Mouse (Mus musculus) inflammation-experienced regulatory T-cells, adult 6 months (primary cell): ENCODE data around the gene Gins3. TPM values are rescaled to one million over a fixed set of nuclear protein-coding genes. Genes with fewer than 3 reads are reported as not detected.
A peak's percentile ranks its signal among the peaks of the same experiment; 100 is the strongest.
"Not testable (repeated sequence)": the region's sequence is repeated elsewhere in the genome, so short reads cannot be mapped to it uniquely, and the experiment has no call there.

ENCODE experiments used
- ATAC-seq: one replicate; pipeline ENCODE4 v1.8.0; 2017
- polyA plus RNA-seq, 3 experiments: library from polyadenylated mRNA; unstranded; fragments of 100-300 nt; shearing (Covaris generic); gene quantifications; one replicate each; pipeline ENCODE4 v1.2.1; 2017

Gene Gins3
- polyA plus RNA-seq, 3 experiments from 2014 or later: 8.3 to 13.8 (median 9.1) TPM

DNA sequence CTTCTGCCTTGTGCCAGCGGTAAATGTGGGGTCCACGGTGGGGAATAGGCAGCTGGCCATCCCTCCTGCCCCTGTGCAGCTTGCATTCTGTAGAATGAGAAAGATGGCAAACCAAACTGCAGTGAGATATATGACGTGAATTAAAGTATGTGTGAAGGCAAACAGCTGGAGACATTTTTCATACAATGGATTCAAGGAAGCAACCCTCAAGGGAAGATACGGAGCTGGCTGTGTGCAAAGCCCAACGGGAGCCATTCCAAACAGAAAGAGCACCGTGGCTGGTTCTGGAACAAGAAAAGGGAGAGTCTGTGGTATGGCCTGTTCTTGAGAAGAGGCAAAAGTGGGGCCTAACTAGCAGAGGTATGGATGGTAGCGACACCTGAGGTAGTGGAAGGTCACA is 22.6 kb downstream of the Gins3 start:
- no peak for ATAC-seq

DNA sequence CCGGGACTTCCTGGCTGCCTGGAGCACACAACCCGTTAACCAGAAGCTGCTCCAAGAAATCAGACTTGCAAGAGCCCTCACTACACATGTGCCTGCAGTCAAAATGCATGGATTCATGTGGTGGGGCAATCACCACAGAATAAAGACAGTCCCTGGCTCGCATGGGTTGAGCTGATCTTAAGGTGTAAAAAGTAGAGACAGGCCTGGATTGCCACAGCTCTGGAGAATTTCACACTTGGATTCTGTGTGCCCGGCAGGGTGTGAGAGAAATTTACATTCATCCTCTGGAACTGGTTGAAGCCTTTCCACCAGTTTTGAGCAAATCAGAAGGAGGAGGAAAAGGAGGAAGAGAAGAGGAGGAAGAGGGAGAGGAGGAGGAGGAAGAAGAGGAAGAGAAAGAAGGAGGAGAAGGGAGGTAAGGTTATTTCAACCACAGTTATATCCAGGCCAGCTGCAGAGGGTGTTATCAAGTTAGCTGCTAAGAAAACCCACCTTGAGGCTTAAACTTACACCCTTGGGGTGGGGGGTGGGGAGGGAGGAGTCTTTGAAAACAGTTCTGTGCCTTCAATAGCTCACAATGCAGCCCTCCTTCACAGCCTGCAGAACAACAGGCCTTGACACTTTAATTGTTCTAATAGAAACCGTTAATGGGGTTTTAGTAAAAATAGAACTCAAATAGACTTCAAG is 23.2 kb downstream of the Gins3 start:
- ATAC-seq: no peak

DNA sequence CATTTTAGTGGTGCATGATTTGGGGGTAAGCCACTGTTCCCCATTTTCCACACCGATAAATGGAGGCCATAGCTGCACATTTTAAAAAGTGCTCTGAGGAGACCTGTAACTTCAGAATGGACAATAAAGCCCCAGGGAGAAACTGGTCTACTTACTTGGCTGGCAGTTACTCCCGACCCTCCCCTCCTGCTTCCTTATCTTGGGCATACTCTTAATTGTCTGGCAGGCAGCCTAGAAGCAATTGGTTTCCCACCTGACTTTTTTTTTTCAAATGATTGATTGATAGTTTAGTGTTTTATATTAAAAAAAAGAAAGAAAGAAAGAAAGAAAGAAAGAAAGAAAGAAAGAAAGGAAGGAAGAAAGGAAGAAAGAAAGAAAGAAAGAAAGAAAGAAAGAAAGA is 24.3 kb downstream of the Gins3 start:
- ATAC-seq: no peak

- no peak for ATAC-seq
Observed at GRCm38 (mm10) chr8:95660334-95660882, 27.2 kb downstream of the Gins3 start.

DNA sequence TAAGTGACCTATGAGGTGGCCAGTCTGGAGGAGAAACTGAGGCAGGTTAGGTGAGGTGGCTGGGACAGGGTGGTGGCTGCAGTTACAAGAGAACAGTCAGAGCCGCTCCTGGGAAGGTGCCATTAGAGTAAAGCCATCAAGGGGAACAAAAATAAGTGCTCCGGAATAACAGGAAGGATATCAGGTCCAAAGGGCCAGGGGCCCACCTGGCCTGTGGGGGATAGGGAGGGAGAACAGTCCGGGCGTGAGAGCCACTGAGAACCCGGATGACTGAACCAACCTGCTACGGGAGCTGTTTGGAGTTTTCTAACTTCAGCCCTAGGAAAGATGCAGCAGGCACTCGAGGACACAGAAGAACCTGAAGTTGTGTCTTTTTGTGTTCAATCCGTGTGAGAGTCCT is 27.8 kb downstream of the Gins3 start:
- ATAC-seq: no peak

GRCm38 (mm10) chr8:95661575-95661974 is 28.3 kb downstream of the Gins3 start:
- no peak for ATAC-seq

DNA sequence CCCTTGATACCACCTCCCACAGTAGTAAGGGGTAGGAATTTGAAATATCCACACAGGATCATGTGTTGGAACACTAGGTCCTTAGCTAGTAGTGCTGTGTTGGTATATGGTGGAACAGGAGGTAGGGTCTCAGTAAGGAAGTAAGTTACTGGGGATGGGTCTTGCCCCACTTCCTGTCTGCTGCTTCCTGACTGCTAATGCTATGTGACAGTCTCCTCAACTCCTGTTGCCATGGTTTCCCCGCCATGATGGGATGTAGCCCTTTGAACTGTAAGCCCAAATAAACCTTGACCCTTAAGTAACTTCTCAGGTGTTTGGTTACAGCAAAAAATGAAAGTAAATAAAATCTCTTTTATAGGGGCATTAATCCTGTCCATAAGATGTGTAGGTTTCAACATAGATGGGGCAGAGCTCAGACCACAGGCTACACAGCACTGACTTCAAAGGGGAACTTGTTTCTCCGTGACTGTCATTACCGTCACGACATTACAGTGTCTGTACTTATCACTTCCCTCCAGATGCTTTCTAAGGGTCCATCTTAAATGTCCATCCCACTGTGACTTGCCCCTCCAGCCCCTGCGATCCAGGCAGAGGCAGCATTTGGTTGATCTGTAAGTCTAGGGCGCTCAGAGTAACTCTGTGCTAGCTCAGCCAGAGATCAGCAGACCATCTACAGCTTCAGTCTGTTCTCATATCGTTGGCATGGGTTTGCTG is 29.8 kb downstream of the Gins3 start:
- no peak for ATAC-seq

- ATAC-seq: no peak
Observed at GRCm38 (mm10) chr8:95663599-95663949, 30.3 kb downstream of the Gins3 start.

DNA sequence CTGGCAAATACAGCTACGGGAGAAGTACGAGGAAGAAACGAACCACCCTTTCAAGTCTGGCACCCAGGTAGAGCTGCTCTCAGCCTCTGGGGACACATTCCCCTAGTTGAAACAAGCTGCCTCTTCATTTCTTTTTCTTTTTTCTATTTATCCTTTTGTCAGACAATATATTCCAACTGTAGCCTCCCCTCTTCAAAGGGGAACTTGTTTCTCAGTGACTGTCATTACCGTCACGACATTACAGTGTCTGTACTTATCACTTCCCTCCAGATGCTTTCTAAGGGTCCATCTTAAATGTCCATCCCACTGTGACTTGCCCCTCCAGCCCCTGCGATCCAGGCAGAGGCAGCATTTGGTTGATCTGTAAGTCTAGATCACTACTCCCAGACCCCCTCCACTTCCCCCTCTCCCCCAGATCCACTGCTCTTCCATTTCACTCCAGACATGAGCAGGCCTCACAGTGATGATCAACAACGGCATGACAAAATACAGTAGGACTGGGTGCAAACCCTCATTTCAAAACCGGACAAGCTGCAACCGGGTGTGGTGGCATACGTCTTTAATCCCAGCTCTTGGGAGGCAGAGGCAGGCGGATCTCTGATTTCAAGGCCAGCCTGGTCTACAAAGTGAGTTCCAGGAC is 32.7 kb downstream of the Gins3 start:
- not testable (repeated sequence) for ATAC-seq

GRCm38 (mm10) chr8:95668163-95668958 is 35.1 kb downstream of the Gins3 start:
- no peak for ATAC-seq

DNA sequence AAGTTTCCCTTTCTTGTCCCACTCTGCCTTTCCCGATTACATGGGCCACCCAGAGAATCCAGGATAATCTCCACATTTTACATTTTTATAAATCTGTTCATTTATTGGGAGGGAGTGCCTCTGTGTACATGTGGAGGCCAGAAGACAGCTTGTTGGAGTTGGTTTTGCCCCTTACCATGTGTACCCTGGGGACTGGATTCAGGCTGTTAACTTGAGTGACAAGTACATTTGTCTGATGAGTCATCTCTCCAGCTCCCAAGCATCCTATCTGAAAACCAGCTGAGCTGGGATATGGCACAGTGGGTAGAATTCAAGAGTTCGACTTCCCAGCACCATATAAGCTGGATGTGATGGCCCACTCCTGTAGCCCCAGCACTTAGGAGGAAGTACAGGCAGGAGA is 36.7 kb downstream of the Gins3 start:
- no peak for ATAC-seq

DNA sequence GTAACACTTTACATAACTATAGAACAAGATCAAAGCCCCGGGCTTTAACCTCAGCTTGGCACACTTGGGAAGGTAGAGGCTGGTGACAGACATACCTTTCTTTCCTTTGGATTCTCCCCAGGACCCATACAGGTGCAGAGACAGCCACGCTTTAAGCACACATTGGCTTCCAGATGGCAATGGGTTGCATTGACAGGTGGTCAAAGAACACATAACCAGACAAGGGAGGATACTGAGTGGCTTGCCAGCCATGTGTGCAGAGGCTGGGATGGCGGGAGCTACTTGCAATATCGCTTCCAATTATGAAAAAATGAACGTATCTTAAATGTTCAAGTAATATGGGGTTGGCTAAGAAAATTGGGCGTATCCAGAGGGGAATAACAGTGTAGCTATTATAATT is 38.6 kb downstream of the Gins3 start:
- no peak for ATAC-seq

- peak; percentile 35 for ATAC-seq
Observed at GRCm38 (mm10) chr8:95672811-95673210, 39.6 kb downstream of the Gins3 start.

- no peak for ATAC-seq
Observed at GRCm38 (mm10) chr8:95676631-95677030, 43.4 kb downstream of the Gins3 start, which contains the start of gene Ndrg4. Ndrg4 (plus strand) TSS chr8:95676980.

DNA sequence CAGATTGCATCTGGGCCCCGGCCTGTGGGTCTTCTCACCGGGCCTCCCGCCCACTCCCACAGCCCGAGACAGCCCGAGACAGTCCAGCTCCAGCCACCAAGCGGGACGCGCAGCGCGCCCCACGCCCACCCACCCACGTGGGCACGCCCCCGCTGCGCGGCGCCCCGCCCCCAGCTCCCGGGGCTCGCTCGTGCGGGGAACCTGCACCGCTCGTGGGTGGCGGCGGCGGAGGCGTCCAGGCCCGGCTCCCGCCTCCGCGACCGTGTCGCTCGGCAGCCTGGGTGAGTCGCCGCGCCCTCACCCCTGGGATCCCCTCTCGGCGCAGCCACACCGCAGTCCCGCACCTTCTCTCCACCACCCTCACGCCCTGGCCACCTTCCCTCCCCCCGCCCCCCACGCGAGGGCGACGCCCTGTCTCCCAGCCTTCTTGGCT is 44.4 kb downstream of the Gins3 start:
- ATAC-seq: no peak

DNA sequence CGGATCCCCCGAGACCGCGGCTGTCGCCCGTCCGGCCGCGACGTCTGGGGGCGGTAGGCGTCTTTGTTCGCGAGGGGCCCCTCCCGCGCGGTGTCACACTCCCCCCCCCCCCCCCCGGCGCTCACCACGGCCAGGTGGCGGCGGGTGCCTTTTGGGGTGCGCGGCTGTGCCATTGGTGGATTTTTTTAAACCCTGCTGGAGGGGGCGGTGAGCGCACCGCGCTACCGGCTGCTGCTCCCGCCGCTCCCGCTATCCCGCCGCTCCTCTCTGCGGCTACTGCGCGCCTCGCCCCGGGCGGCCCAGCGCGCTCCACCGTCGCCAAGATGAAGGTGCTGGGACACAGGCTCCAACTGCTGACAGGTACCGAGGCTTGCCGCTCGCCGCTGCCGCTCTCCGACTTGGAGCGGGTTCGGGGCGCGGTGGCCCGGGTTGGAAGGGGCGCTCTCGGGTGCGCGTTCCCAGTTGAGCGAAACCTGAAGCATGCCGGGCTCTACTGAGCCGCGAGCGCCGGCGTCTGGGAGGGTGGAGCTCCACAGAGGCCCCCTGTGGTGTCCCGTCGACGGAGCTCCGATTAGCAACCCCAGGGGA is 44.9 kb downstream of the Gins3 start:
- peak; percentile 25 for ATAC-seq

GRCm38 (mm10) chr8:95688073-95688672 is 54.9 kb downstream of the Gins3 start:
- no peak for ATAC-seq

GRCm38 (mm10) chr8:95690929-95691541 is 57.8 kb downstream of the Gins3 start:
- no peak for ATAC-seq

- no peak for ATAC-seq
Observed at GRCm38 (mm10) chr8:95694631-95695030, 61.4 kb downstream of the Gins3 start.
